Mouse (Mus musculus) left cerebral cortex, postnatal 10 days (tissue): ENCODE measurements around the gene Gm21985. TPM values are rescaled to one million over a fixed set of nuclear protein-coding genes. Genes with fewer than 3 reads are reported as not detected.
"Not testable (repeated sequence)": the region's sequence is repeated elsewhere in the genome, so short reads cannot be mapped to it uniquely, and the experiment has no call there.

Experiments
- DNase-seq, 2 experiments: peaks; one replicate each; pipeline ENCODE4 v3.0.0; 2021 to 2022; ENCODE audit warnings: low spot score in 2 of 2, mixed read lengths in 1 of 2; ENCODE audit errors: extremely low spot score in 1 of 2
- intact Hi-C: fragments of 180-260 bp; cut with DNase I; formaldehyde crosslinking; loops from one replicate; pipeline ENCODE4 v1.15.1; 2025
- total RNA-seq, 2 experiments: library from RNA; stranded (reverse); gene quantifications; 2 replicates each; pipeline ENCODE4 v1.2.3; 2021

The Gm21985 gene
- total RNA-seq, 2 experiments from 2014 or later = 1.2 to 3.6 TPM

- no peak for DNase-seq
- intact Hi-C loops = no loop called here
Observed at GRCm38 (mm10) chr2:112433359-112433758, 167.2 kb downstream of the Gm21985 start.

- DNase-seq = no peak
- intact Hi-C loops = no loop called here
Observed at GRCm38 (mm10) chr2:112436292-112436691, 170.2 kb downstream of the Gm21985 start.

DNA sequence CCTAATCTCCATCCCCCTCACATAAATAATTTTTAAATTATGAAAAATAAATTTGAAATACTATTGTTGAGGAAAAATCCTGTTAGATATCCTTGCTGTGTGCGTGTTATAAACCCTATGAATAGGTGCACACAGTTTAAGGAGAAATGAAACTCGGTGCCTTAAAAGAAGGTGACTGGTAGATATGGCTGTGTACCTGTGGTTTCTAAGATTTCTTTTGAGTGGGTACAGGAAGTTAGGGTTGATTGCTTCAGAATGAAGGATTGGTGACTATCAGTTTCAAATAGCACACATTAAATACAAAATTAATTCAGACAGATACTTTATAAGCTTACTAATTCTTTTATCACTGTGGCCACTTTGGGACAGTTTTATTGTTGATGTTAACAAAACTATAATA, 171.5 kb downstream of the Gm21985 start:
- no peak for DNase-seq
- intact Hi-C loops = no loop called here

- DNase-seq = no peak
- intact Hi-C loops = no loop called here
Observed at GRCm38 (mm10) chr2:112443491-112443890, 177.4 kb downstream of the Gm21985 start.

DNA sequence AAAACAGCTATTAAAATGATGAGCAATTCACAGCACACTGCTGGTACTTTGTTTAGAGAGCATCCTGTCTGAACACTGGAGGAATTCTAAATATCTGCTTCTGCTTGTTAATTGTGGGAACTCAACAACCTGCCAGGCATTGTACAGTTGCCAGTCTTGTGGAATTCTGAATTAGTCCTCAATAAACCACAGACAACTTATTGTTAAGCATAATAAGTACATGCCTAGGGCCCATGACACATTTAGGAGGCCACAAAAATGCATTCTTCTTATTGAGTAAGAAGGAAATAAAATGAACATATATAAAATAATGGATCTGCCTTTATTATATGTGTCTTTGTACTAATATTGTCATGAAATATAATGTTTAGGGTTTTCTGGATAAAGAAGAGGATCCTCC, 179.4 kb downstream of the Gm21985 start:
- intact Hi-C loops = no loop called here

GRCm38 (mm10) chr2:112448046-112448445, 181.9 kb downstream of the Gm21985 start:
- DNase-seq, intact Hi-C loops: not testable (repeated sequence)

More for the DNA sequence above, 179.4 kb downstream of the Gm21985 start:
- DNase-seq = no peak

GRCm38 (mm10) chr2:112448510-112449059, 182.5 kb downstream of the Gm21985 start:
- DNase-seq = no peak
- intact Hi-C loops = no loop called here

DNA sequence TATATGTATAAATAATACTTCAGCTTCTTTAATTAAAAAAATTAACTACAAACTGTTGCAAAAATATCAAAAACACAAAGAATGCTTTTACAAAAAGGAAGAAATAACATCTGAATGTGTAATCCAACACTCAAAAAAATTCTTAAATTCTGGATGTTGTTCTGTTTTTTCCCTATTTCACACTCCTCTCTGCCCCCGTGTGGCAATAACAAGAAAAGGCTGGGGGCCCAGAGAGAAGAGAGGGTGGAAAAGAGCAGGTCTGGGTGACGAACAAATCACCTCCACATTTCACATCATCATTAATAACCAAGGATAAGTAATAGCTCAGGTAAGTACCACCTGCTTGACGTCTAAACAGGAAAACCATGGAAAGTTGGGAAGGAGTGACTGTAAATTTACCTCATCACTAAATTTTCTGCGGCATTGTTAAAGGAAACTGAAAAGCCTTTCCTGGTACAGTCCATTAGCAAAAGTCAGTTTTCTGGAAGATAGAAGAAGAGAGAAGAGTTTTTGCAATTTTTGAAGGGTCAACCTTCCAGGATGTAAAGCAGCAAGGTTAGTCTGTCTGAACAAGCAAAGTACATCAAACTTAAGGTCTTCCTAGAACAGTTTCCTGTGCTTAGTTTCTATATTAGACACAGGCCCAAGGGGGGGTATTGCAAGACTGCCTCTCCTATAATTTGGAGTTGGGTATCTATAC, 183.6 kb downstream of the Gm21985 start:
- DNase-seq = no peak
- intact Hi-C loops = loop anchor here (5.0 kb wide), 1 partner anchor 72 kb away; the partner anchor contains the start of gene Katnbl1

- intact Hi-C loops = loop anchor here (5.0 kb wide), 1 partner anchor 75 kb away; the partner anchor contains the start of gene Katnbl1
Observed at GRCm38 (mm10) chr2:112452513-112452912, 186.4 kb downstream of the Gm21985 start.

GRCm38 (mm10) chr2:112454125-112454861, 188.2 kb downstream of the Gm21985 start:
- intact Hi-C loops = loop anchor here (5.0 kb wide), 1 partner anchor 77 kb away; the partner anchor contains the start of gene Katnbl1
- no peak for DNase-seq

More at GRCm38 (mm10) chr2:112452513-112452912, 186.4 kb downstream of the Gm21985 start:
- not testable (repeated sequence) for DNase-seq

DNA sequence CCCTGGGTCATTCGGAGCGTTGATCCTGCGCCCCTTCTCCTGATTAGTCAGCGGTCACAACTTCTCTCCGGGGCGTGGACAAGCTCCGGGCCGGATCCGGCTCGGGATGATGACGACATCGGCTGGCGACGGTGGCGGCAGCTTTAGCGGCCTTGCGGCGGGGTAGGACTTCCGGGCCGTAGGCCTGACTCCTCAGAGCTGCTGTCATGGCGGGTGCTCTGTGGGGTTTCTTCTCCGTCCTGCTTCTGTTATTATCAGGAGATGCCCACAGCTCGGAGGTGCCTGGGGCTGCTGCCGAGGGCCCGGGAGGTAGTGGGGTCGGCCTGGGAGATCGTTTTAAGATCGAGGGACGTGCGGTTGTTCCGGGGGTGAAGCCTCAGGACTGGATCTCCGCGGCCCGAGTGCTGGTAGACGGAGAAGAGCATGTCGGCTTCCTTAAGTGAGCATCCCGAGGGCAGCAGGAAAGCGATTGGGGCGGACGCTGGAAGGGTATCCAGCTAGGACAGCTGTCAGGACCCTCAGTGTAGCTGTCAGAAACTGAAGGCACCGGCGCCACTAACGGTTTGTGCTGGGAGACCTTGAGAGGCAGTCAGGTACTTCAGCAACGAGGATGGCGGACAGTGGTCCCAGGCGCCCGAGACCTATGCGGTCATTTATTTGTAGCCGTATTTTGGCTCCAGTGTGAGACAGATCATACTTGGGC, 188.9 kb downstream of the Gm21985 start, which contains the start of gene Emc7:
Gene Emc7 (plus strand): TSS at position 136 of the 703 bp plus-strand sequence.
- peak; percentile 93 to 99 for DNase-seq
- intact Hi-C loops = loop anchor here (5.0 kb wide), 1 partner anchor 78 kb away; the partner anchor contains the start of gene Katnbl1

Other genes with a start within 250 kb of the Gm21985 start
- gene Olfr1311, start 241.9 kb upstream of the Gm21985 start, total RNA-seq = not detected
- not detected for gene Olfr1312, start 216.1 kb upstream of the Gm21985 start, total RNA-seq
- not detected for gene Olfr1313, start 188.5 kb upstream of the Gm21985 start, total RNA-seq
- gene Olfr1314, start 169.5 kb upstream of the Gm21985 start, total RNA-seq = not detected
- gene Olfr1315-ps1, start 150.9 kb upstream of the Gm21985 start, total RNA-seq = not detected
- gene Olfr1316, start 131.3 kb upstream of the Gm21985 start, total RNA-seq = not detected
- not detected for gene Olfr1317, start 126.0 kb upstream of the Gm21985 start, total RNA-seq
- not detected for gene Olfr1318, start 112.1 kb upstream of the Gm21985 start, total RNA-seq
- gene Lpcat4, start 26.8 kb upstream of the Gm21985 start, total RNA-seq = 10 to 100 TPM; 77.4 to 82.7 TPM
- gene Nutm1, start 7.0 kb upstream of the Gm21985 start, total RNA-seq = not detected
- gene Nop10, start 4.4 kb upstream of the Gm21985 start, total RNA-seq = 10 to 100 TPM; 72.0 to 74.7 TPM
- 10 to 100 TPM; 92.8 to 96.6 TPM for gene Slc12a6, start 489 bp upstream of the Gm21985 start, total RNA-seq
- 100 to 1,000 TPM; 165 to 172 TPM for gene Emc4, start 101.7 kb downstream of the Gm21985 start, total RNA-seq
- 10 to 100 TPM; 15.4 to 17.3 TPM for gene Katnbl1, start 112.9 kb downstream of the Gm21985 start, total RNA-seq
- gene Emc7, start 188.7 kb downstream of the Gm21985 start, total RNA-seq = 10 to 100 TPM; 37.5 to 38.2 TPM
- gene Chrm5, start 214.5 kb downstream of the Gm21985 start, total RNA-seq = 1 to 10 TPM; 1.8 to 3.1 TPM
- 10 to 100 TPM in 1 of 2 experiments, 1 to 10 TPM in 1; 9.6 to 11.4 TPM for gene Aven, start 226.7 kb downstream of the Gm21985 start, total RNA-seq